Mouse (Mus musculus): ENCODE data around the gene Alkbh7.

DNA sequence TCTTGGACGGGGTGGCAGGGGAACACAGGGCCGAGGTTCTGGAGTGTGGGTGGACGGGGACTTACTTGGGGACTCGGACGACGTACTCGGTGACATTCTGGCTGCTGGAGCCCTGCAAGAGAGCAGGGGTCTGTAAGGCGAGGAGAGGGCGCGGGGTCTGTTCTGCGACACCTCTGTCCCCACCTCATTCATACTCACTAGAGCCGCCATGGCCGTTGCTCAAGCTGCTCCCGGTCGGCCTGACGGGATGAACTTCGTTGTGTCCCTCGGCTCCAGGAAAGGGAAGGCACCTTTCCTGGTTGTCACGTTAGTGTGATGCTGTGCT lies 13.7 kb downstream of the Alkbh7 start:
- no peak for TF ChIP-seq TCF12 (IDR thresholded peaks at IDR 0.05; ENCODE audit: low read depth, low read length)
- TF ChIP-seq RCOR1 (conservative IDR thresholded peaks at IDR 0.05; ENCODE audit: low read depth, low read length), result no peak
- no peak for TF ChIP-seq ELF1 (IDR thresholded peaks at IDR 0.05; ENCODE audit: low read depth, low read length)
- TF ChIP-seq CTCF (conservative IDR thresholded peaks at IDR 0.05 in 1 of 2, IDR thresholded peaks at IDR 0.05 in 1 of 2; ENCODE audit: low read depth in 2 of 2, low read length in 2 of 2), result no peak
- TF ChIP-seq EP300 (IDR thresholded peaks at IDR 0.05; ENCODE audit: low read length), result no peak
- TF ChIP-seq POLR2A (IDR thresholded peaks at IDR 0.05; ENCODE audit: low read depth, low read length), result no peak
- TF ChIP-seq USF1 (IDR thresholded peaks at IDR 0.05; ENCODE audit: low read depth, low read length), result no peak
- TF ChIP-seq MAZ (IDR thresholded peaks at IDR 0.05; ENCODE audit: low read depth, low read length), result no peak
- no peak for TF ChIP-seq SMC3 (IDR thresholded peaks at IDR 0.05; ENCODE audit: low read depth, low read length)
